Mouse (Mus musculus) heart, adult 2 months (tissue): Measurements from ENCODE around the gene Hoxb9. TPM values are rescaled to one million over a fixed set of nuclear protein-coding genes. Genes with fewer than 3 reads are reported as not detected.

Experiments used
- DNase-seq, 2 experiments: peaks; one replicate each; pipeline ENCODE4 v3.0.0; 2021
- H3K27ac ChIP-seq: fragments of 200-600 bp; 2 replicates; pipeline ENCODE4 v1.8.1; 2022
- H3K27me3 ChIP-seq: fragments of 200-500 bp; 2 replicates; pipeline ENCODE4 v1.6.1; 2012; ENCODE audit warnings: mild to moderate bottlenecking, low read length, inconsistent platforms, mixed read lengths; ENCODE audit not compliant: control insufficient read depth, insufficient read depth
- H3K36me3 ChIP-seq: fragments of 200-500 bp; 2 replicates; pipeline ENCODE4 v1.6.1; 2012; ENCODE audit warnings: low read length, inconsistent platforms; ENCODE audit not compliant: control insufficient read depth, insufficient read depth
- H3K4me1 ChIP-seq: fragments of 200-500 bp; 2 replicates; pipeline ENCODE4 v1.6.1; 2011; ENCODE audit warnings: low read length; ENCODE audit not compliant: control insufficient read depth, insufficient read depth
- H3K4me3 ChIP-seq: fragments of 200-600 bp; 2 replicates; pipeline ENCODE4 v1.8.1; 2022
- H3K79me2 ChIP-seq: fragments of 200-500 bp; replicated peaks from 2 replicates; pipeline ENCODE4 v1.6.1; 2012; ENCODE audit warnings: mild to moderate bottlenecking, inconsistent platforms, low read length, moderate library complexity, mixed read lengths; ENCODE audit not compliant: control insufficient read depth, insufficient read depth
- H3K9ac ChIP-seq: fragments of 200-500 bp; 2 replicates; pipeline ENCODE4 v1.6.1; 2012; ENCODE audit warnings: low read depth, mild to moderate bottlenecking, control low read depth, inconsistent platforms, low read length, mixed read lengths
- CTCF ChIP-seq: fragments of 200-600 bp; IDR thresholded peaks from 2 replicates; pipeline ENCODE4 v1.8.1; 2022; ENCODE audit warnings: antibody characterized with exemption, mild to moderate bottlenecking, moderate library complexity
- EP300 ChIP-seq: fragments of 200-500 bp; IDR thresholded peaks from 2 replicates; pipeline ENCODE4 v1.6.1; 2011; ENCODE audit warnings: low read depth, low read length, control low read depth; ENCODE audit not compliant: insufficient read depth
- POLR2A ChIP-seq: fragments of 200-500 bp; IDR thresholded peaks from 2 replicates; pipeline ENCODE4 v1.6.1; 2011; ENCODE audit warnings: mild to moderate bottlenecking, low read depth, low read length, control low read depth; ENCODE audit not compliant: insufficient read depth
- WGBS: fragments of 180-500 bp; shearing (Covaris S2); methylation state at CpG from one replicate; pipeline ENCODE4 v1.1.7; 2018; 5-methylcytosine and 5-hydroxymethylcytosine counted together
- intact Hi-C: fragments of 180-260 bp; cut with DNase I; formaldehyde crosslinking; loops from one replicate; pipeline ENCODE4 v1.15.1; 2025
- polyA plus RNA-seq: library from polyadenylated mRNA; depleted of rRNA; stranded (reverse); fragments of >200 nt; gene quantifications from 2 replicates; pipeline ENCODE4 v1.2.3, GENCODE M21; 2012
- total RNA-seq, 2 experiments: library from RNA; stranded (reverse); gene quantifications; 2 replicates each; pipeline ENCODE4 v1.2.3; 2021

Gene Hoxb9
- total and polyA plus RNA-seq, 3 experiments = not detected

DNA sequence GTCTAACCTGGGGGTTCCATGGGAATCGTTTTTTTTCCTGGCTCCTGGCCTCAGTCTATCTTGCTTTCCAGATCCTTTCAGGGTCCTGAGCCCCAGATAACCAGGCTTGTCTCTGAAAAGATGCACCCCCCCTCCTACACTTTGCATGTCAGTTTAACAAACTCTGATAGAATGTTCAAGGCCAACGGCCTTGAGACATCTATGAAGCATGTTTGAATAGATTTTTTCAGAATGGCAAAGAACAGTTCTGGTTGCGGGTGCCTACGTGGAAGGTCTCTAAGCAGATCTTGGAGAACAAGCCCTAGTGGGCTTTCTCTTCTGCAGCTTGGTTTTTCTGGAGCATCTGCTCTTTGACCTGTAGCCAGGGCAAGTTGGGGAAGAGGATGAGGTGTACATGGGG, 37.5 kb downstream of the Hoxb9 start:
- Histone ChIP-seq H3K4me3 (no peak overlapping the region), H3K79me2 (no peaks in the 10 kb centered on the region), H3K36me3 (no peaks in the 10 kb centered on the region), H3K27me3 (peaks cover 10% of the 10 kb centered on the region), H3K9ac (no peak overlapping the region), H3K4me1 (no peaks in the 10 kb centered on the region), H3K27ac (no peak overlapping the region)
- 31% methylated on average over 4 of the region's 4 CpGs for WGBS
- no peak for DNase-seq
- intact Hi-C loops = no loop called here
- TF ChIP-seq CTCF (no peak), POLR2A (no peak), EP300 (no peak)

DNA sequence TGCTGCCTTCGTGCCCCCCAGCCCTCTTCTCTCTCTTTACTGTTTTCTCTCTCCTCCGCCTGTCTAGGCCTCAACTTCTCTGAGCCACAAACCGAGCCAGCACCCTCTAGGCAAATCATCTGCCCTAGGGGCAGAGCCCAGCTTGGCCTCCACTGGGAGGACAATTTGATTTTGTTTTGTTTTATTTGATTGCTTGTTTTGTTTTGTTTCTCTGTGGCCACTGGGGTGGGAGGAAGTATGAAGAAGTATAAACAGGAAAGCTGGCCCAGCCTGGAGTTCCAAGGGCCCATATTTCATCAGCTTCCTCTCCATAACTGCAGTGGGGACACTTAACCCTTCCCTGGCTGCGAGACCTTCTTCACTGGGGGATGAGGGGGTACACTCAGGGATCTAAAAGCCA, 38.0 kb downstream of the Hoxb9 start:
- H3K79me2 ChIP-seq = no peaks in the 10 kb centered on the region
- intact Hi-C loops = no loop called here
- H3K4me1 ChIP-seq = no peaks in the 10 kb centered on the region
- DNase-seq = no peak
- peaks cover 9% of the 10 kb centered on the region for H3K27me3 ChIP-seq
- WGBS = 32% methylated on average over 4 of the region's 4 CpGs
- no peak overlapping the region for H3K9ac ChIP-seq
- H3K36me3 ChIP-seq = no peaks in the 10 kb centered on the region
- H3K4me3 ChIP-seq = no peak overlapping the region
- H3K27ac ChIP-seq = no peak overlapping the region
- no peak for TF ChIP-seq POLR2A
- TF ChIP-seq CTCF = no peak
- TF ChIP-seq EP300 = no peak

GRCm38 (mm10) chr11:96310183-96310938, 39.1 kb downstream of the Hoxb9 start:
- no peaks in the 10 kb centered on the region for H3K4me1 ChIP-seq
- H3K9ac ChIP-seq = no peak overlapping the region
- H3K27me3 ChIP-seq = peaks cover 3% of the 10 kb centered on the region
- no peak overlapping the region for H3K27ac ChIP-seq
- H3K36me3 ChIP-seq = no peaks in the 10 kb centered on the region
- H3K79me2 ChIP-seq = no peaks in the 10 kb centered on the region
- 25% methylated on average over 20 of the region's 20 CpGs for WGBS
- H3K4me3 ChIP-seq = no peak overlapping the region
- intact Hi-C loops = loop anchor here (2.0 kb wide), 1 partner anchor 96 kb away; no protein-coding TSS in a partner anchor
- TF ChIP-seq CTCF = no peak
- no peak for TF ChIP-seq POLR2A
- no peak for TF ChIP-seq EP300
- no peak for DNase-seq

DNA sequence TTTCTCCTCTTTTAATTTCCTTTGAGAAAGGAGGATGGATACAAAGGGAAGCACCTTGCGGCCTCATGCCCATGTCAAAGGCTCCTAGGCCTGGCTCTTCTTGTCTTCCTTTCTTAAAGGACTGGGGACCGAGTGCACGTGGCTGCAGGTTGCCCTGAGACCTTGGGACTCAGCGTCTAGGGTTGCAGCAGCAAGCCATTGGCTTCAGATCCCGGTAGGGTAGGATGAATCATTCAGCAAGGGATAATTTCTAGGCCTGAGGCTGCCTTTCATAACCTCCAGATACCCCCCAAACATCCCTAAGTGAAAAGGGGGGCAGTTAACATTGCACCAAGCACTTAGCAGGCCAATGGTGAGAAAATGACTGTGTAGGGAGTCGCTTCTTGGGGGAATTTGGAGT, 39.8 kb downstream of the Hoxb9 start:
- Histone ChIP-seq H3K4me1 (no peaks in the 10 kb centered on the region), H3K4me3 (peak overlapping the region; percentile 28; the same call in 1 of the 2 replicates), H3K79me2 (no peaks in the 10 kb centered on the region), H3K27me3 (peaks cover 6% of the 10 kb centered on the region), H3K27ac (no peak overlapping the region), H3K9ac (no peak overlapping the region), H3K36me3 (no peaks in the 10 kb centered on the region)
- DNase-seq = no peak
- TF ChIP-seq CTCF = no peak
- no peak for TF ChIP-seq POLR2A
- TF ChIP-seq EP300 = no peak
- 21% methylated on average over 6 of the region's 6 CpGs for WGBS
- intact Hi-C loops = loop anchor here (2.0 kb wide), 1 partner anchor 96 kb away; no protein-coding TSS in a partner anchor

- WGBS = 7% methylated on average over 31 of the region's 31 CpGs
- peak; percentile 62 to 70 for DNase-seq
- H3K27me3 ChIP-seq = peaks cover 6% of the 10 kb centered on the region
Measured at GRCm38 (mm10) chr11:96311520-96312417, 40.5 kb downstream of the Hoxb9 start.

DNA sequence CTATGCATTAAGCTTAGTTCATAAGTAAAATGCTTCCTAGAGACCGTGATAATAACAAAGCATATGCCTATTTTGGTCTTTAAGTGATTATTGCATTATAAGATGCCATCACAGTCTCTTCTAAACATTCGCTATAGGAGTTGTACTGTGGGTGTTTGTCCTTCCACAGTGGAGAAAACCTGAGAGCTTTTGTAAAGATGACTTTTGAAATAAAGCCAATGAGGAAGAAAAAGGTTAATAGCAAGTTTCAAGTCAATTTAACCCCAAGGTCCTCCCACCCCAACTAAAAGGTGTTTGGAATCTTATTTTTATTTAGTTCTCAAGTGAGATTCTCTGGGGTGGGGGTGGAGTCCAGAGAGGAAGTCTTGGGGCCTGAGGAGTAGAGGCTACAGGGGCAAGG, 41.9 kb downstream of the Hoxb9 start:
- TF ChIP-seq POLR2A = no peak
- TF ChIP-seq EP300 = no peak
- no peak for TF ChIP-seq CTCF
- Histone ChIP-seq H3K27me3 (peaks cover 11% of the 10 kb centered on the region), H3K9ac (no peak overlapping the region), H3K4me1 (no peaks in the 10 kb centered on the region), H3K79me2 (no peaks in the 10 kb centered on the region), H3K36me3 (no peaks in the 10 kb centered on the region), H3K27ac (no peak overlapping the region), H3K4me3 (no peak overlapping the region)
- 45% methylated on average over 2 of the region's 2 CpGs for WGBS
- no peak for DNase-seq
- intact Hi-C loops = no loop called here

More at GRCm38 (mm10) chr11:96311520-96312417, 40.5 kb downstream of the Hoxb9 start:
- H3K9ac ChIP-seq = no peak overlapping the region
- peak overlapping the region; percentile 28 for H3K4me3 ChIP-seq
- TF ChIP-seq EP300 (no peak), CTCF (peak; percentile 83)
- no peaks in the 10 kb centered on the region for H3K36me3 ChIP-seq
- no peak overlapping the region for H3K27ac ChIP-seq
- intact Hi-C loops = loop anchor here (2.0 kb wide), 1 partner anchor 95 kb away; no protein-coding TSS in a partner anchor
- no peaks in the 10 kb centered on the region for H3K79me2 ChIP-seq
- no peaks in the 10 kb centered on the region for H3K4me1 ChIP-seq
